Mouse (Mus musculus): Measurements from ENCODE around the gene Stap2. TPM values are rescaled to one million over a fixed set of nuclear protein-coding genes. Genes with fewer than 3 reads are reported as not detected.

The Stap2 gene
- polyA plus RNA-seq, 1 experiment from 2014 or later, result 5.1 TPM

DNA sequence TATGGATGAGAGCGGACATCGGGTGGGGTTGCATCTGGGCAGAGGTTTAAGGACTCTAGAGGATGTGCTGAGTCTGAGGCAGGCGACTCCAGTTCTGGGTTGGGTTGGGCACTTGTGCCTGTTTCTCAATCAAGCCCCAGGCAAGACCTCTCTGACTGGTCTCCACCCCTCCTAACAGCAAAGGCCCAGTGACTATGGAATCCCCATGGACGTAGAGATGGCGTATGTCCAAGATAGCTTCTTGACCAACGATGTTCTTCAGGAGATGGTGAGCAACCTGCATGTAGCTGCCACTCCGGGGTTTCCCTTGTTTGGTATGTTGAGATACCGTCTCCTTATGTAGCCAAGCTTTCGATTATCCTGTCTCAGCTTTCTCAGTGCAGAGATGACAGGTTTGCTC lies 9.9 kb upstream of the Stap2 start:
- 95% methylated on average over 9 of the region's 9 CpGs for WGBS
- H3K4me3 ChIP-seq (replicated peaks; ENCODE audit: low read depth, low read length), result no peak overlapping the region
- no peak for DNase-seq
- H3K4me2 ChIP-seq (ENCODE audit: low read length), result no peak overlapping the region
- H3K9ac ChIP-seq (replicated peaks; ENCODE audit: low read length), result no peak overlapping the region
- peaks cover 11% of the 10 kb centered on the region for H3K4me1 ChIP-seq (ENCODE audit: control insufficient read depth, insufficient read depth, low read length)
- H3K36me3 ChIP-seq (ENCODE audit: control insufficient read depth, insufficient read depth, low read length), result peaks cover 85% of the 10 kb centered on the region
- H3K9me3 ChIP-seq (ENCODE audit: control insufficient read depth, low read length), result no peaks in the 10 kb centered on the region
- no peak for ATAC-seq (ENCODE audit: low FRiP score, low TSS enrichment)
- H3K27ac ChIP-seq (replicated peaks; ENCODE audit: low read depth, low read length), result no peak overlapping the region
- no peaks in the 10 kb centered on the region for H3K27me3 ChIP-seq (ENCODE audit: control insufficient read depth, insufficient read depth, low read length)

DNA sequence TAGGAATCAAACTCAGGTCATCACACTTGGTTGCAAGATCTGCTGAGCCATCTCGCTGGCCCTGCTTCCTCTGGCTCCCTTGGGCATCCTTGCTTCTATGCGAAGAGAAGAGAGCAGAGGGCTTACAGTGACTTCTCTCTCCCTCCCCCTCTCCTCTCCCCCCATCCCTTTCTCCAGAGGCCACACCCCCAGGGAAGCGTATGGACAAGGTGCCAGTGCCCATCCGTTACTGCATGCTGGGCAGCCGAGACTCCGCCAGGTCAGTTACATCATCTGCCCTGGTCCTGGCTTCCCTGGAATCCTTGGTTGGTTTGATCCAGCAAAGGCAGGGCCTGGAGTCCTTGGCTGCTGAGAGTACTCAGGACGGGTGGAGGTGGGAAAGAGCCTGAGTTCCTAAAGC lies 6.1 kb upstream of the Stap2 start:
- peaks cover 47% of the 10 kb centered on the region for H3K36me3 ChIP-seq (ENCODE audit: control insufficient read depth, insufficient read depth, low read length)
- H3K27ac ChIP-seq (replicated peaks; ENCODE audit: low read depth, low read length), result no peak overlapping the region
- no peaks in the 10 kb centered on the region for H3K9me3 ChIP-seq (ENCODE audit: control insufficient read depth, low read length)
- peak overlapping the region; percentile 34; the same call in 1 of the 2 replicates for H3K9ac ChIP-seq (replicated peaks; ENCODE audit: low read length)
- H3K27me3 ChIP-seq (ENCODE audit: control insufficient read depth, insufficient read depth, low read length), result no peaks in the 10 kb centered on the region
- peaks cover 21% of the 10 kb centered on the region for H3K4me1 ChIP-seq (ENCODE audit: control insufficient read depth, insufficient read depth, low read length)
- ATAC-seq (ENCODE audit: low FRiP score, low TSS enrichment) (no peak), DNase-seq (no peak)
- H3K4me2 ChIP-seq (ENCODE audit: low read length), result peak overlapping the region; percentile 98
- WGBS, result 89% methylated on average over 7 of the region's 7 CpGs
- no peak overlapping the region for H3K4me3 ChIP-seq (replicated peaks; ENCODE audit: low read depth, low read length)

DNA sequence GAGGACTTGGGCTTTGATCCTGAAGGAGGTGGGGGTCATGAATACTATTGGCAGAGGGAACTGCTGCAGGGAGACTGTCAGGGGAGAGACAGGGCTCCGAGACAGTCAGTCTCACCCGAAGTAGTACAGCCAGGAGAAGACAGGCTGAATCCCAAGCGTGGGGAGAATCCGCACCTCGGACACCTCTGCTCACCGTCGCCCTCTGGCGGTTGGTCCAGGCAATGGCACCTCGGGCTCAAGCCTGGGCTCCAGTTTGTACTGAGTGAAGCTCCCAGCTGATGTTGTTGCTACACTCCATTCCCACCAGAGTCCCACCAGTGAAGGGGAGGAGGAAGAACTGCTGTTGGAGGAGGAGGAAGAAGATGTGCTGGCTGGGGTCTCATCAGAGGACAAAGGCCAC lies 5.3 kb upstream of the Stap2 start:
- H3K36me3 ChIP-seq (ENCODE audit: control insufficient read depth, insufficient read depth, low read length), result peaks cover 40% of the 10 kb centered on the region
- peak overlapping the region; percentile 98 for H3K4me2 ChIP-seq (ENCODE audit: low read length)
- 7% methylated on average over 9 of the region's 9 CpGs for WGBS
- peaks cover 21% of the 10 kb centered on the region for H3K4me1 ChIP-seq (ENCODE audit: control insufficient read depth, insufficient read depth, low read length)
- no peak overlapping the region for H3K9ac ChIP-seq (replicated peaks; ENCODE audit: low read length)
- H3K27ac ChIP-seq (replicated peaks; ENCODE audit: low read depth, low read length), result no peak overlapping the region
- DNase-seq, result peak; percentile 76
- H3K9me3 ChIP-seq (ENCODE audit: control insufficient read depth, low read length), result no peaks in the 10 kb centered on the region
- no peak for ATAC-seq (ENCODE audit: low FRiP score, low TSS enrichment)
- peak overlapping the region; percentile 76 for H3K4me3 ChIP-seq (replicated peaks; ENCODE audit: low read depth, low read length)
- no peaks in the 10 kb centered on the region for H3K27me3 ChIP-seq (ENCODE audit: control insufficient read depth, insufficient read depth, low read length)

DNA sequence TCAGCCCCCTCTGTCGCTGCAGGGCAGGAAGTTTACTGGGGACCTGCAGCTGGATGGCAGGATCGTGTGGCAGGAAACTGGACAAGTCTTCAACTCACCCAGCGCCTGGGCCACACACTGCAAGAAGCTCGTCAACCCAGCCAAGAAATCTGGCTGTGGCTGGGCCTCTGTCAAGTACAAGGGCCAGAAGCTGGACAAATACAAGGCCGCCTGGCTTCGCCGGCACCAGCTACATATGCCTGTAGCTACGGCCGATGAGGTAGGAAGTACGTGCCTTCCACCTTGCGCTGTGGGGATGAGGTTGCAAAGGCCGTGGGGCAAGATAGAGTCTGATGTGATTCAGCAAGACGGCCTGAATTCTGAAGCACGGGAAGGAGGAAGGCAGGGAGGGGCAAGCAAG lies 4.9 kb upstream of the Stap2 start:
- WGBS, result 73% methylated on average over 14 of the region's 14 CpGs
- H3K4me2 ChIP-seq (ENCODE audit: low read length), result peak overlapping the region; percentile 98
- peak overlapping the region; percentile 97; the same call in 1 of the 2 replicates for H3K27ac ChIP-seq (replicated peaks; ENCODE audit: low read depth, low read length)
- H3K4me1 ChIP-seq (ENCODE audit: control insufficient read depth, insufficient read depth, low read length), result peaks cover 21% of the 10 kb centered on the region
- no peak for ATAC-seq (ENCODE audit: low FRiP score, low TSS enrichment)
- no peaks in the 10 kb centered on the region for H3K9me3 ChIP-seq (ENCODE audit: control insufficient read depth, low read length)
- H3K27me3 ChIP-seq (ENCODE audit: control insufficient read depth, insufficient read depth, low read length), result no peaks in the 10 kb centered on the region
- peak overlapping the region; percentile 82; the same call in 1 of the 2 replicates for H3K9ac ChIP-seq (replicated peaks; ENCODE audit: low read length)
- peaks cover 35% of the 10 kb centered on the region for H3K36me3 ChIP-seq (ENCODE audit: control insufficient read depth, insufficient read depth, low read length)
- DNase-seq, result no peak
- H3K4me3 ChIP-seq (replicated peaks; ENCODE audit: low read depth, low read length), result peak overlapping the region; percentile 76

DNA sequence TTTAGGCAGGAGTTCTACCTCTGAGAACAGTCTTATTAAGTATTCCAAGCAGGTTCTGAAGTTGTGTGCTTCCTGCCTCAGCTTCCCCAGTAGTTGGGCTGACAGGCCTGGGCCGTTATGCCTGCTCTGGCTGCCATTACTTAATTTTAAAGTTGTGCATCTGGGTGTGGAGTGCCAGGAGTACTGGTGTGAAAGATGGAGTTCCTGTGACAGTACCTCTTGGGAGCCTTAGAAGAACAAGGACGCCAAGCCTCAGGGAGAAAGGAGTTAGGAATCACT lies 4.5 kb upstream of the Stap2 start:
- H3K27me3 ChIP-seq (ENCODE audit: control insufficient read depth, insufficient read depth, low read length), result no peaks in the 10 kb centered on the region
- DNase-seq, result no peak
- H3K9me3 ChIP-seq (ENCODE audit: control insufficient read depth, low read length), result no peaks in the 10 kb centered on the region
- ATAC-seq (ENCODE audit: low FRiP score, low TSS enrichment), result no peak
- peaks cover 32% of the 10 kb centered on the region for H3K36me3 ChIP-seq (ENCODE audit: control insufficient read depth, insufficient read depth, low read length)
- peaks cover 21% of the 10 kb centered on the region for H3K4me1 ChIP-seq (ENCODE audit: control insufficient read depth, insufficient read depth, low read length)
- H3K4me2 ChIP-seq (ENCODE audit: low read length), result peak overlapping the region; percentile 98
- peak overlapping the region; percentile 97 for H3K27ac ChIP-seq (replicated peaks; ENCODE audit: low read depth, low read length)
- peak overlapping the region; percentile 82 for H3K9ac ChIP-seq (replicated peaks; ENCODE audit: low read length)
- H3K4me3 ChIP-seq (replicated peaks; ENCODE audit: low read depth, low read length), result peak overlapping the region; percentile 76
- WGBS, result 34% methylated on average over 2 of the region's 2 CpGs

DNA sequence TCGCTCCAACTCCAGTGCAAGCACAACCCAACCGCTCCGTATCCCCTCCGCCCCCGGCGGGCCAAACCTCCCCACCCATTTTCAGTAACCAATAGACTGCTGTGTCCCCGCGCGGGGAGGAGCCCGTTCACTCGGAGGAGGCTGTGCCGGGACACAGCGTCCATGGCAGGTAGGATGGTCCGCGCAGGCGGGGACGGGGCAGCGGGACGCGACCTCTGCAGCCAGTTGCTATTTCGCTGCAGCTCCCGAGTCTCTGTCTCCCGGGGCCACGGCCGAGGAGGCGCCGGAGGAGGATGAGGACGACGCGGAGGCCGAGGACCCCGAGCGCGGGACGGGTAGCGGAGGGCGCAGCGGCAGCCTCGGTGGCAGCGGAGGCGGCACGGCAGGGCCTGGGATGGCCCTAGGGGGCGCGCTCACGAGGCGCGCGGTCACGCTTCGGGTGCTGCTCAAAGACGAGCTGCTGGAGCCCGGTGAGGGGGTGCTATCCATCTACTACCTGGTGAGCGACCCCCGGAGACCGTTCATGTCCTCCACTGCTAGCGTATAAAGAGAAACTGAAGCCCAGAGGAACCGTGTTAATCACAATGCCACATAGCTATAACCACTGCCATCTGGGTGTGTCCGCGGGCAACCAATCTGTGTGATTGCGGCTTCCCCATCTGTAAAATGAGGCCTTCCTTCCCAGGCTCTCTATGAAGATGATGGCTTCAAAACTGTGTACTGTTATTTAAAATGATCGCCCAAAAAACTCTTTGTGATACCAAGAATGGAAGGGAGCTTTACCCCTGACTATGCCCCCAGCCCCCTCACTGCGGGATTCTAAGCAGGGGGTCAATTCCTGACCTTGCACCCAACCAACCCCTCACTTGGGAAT lies 3.9 kb upstream of the Stap2 start:
- peak overlapping the region; percentile 98 for H3K4me2 ChIP-seq (ENCODE audit: low read length)
- H3K9ac ChIP-seq (replicated peaks; ENCODE audit: low read length), result peak overlapping the region; percentile 82
- no peaks in the 10 kb centered on the region for H3K9me3 ChIP-seq (ENCODE audit: control insufficient read depth, low read length)
- H3K36me3 ChIP-seq (ENCODE audit: control insufficient read depth, insufficient read depth, low read length), result peaks cover 29% of the 10 kb centered on the region
- H3K4me3 ChIP-seq (replicated peaks; ENCODE audit: low read depth, low read length), result peak overlapping the region; percentile 76
- WGBS, result 1% methylated on average over 58 of the region's 62 CpGs
- no peaks in the 10 kb centered on the region for H3K27me3 ChIP-seq (ENCODE audit: control insufficient read depth, insufficient read depth, low read length)
- DNase-seq (peak; percentile 94), ATAC-seq (ENCODE audit: low FRiP score, low TSS enrichment) (peak; percentile 88)
- peaks cover 21% of the 10 kb centered on the region for H3K4me1 ChIP-seq (ENCODE audit: control insufficient read depth, insufficient read depth, low read length)
- H3K27ac ChIP-seq (replicated peaks; ENCODE audit: low read depth, low read length), result peak overlapping the region; percentile 97

DNA sequence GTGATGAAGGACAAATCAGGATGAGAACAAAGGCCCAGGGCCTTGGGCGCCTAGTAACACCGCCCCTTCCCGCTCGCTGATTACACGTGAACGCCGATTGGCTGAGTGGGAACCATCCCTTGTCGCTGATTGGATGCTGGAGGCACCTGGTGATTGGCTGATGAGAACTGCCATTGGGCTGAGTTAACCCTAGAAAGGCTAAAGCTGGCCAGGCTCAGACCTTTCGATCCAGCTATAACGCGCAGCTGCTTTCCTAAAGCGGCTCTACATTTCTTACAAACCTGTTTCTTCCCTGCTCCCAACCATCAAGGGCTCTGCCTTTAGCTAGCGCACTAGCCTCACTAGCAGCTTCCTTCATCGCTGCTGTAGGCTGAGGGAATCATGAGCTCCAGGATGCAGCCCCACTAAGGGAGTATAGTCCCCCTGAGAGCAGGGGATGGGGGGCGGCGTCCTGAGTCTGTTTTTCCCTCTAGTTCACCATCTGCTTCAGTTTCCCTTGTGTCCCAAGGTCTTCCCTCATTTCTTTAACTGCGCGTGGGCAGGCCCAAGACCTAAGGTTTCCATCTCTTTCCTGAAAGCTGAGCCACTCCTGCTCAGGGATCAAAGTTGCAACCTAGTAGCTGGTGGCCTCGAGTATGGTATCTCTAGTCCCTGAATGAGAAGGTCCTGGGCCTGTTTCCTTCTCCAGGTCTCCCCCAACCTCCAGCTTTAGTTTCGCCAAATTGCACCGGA lies 3.1 kb upstream of the Stap2 start:
- Histone ChIP-seq H3K9ac (replicated peaks; ENCODE audit: low read length) (peak overlapping the region; percentile 82), H3K27me3 (ENCODE audit: control insufficient read depth, insufficient read depth, low read length) (no peaks in the 10 kb centered on the region), H3K4me2 (ENCODE audit: low read length) (peak overlapping the region; percentile 98), H3K4me1 (ENCODE audit: control insufficient read depth, insufficient read depth, low read length) (peaks cover 21% of the 10 kb centered on the region), H3K9me3 (ENCODE audit: control insufficient read depth, low read length) (no peaks in the 10 kb centered on the region), H3K4me3 (replicated peaks; ENCODE audit: low read depth, low read length) (peak overlapping the region; percentile 76), H3K36me3 (ENCODE audit: control insufficient read depth, insufficient read depth, low read length) (peaks cover 25% of the 10 kb centered on the region), H3K27ac (replicated peaks; ENCODE audit: low read depth, low read length) (peak overlapping the region; percentile 97)
- peak; percentile 93 for ATAC-seq (ENCODE audit: low FRiP score, low TSS enrichment)
- peak; percentile 98 for DNase-seq
- WGBS, result under 1% methylated on average over 21 of the region's 21 CpGs

DNA sequence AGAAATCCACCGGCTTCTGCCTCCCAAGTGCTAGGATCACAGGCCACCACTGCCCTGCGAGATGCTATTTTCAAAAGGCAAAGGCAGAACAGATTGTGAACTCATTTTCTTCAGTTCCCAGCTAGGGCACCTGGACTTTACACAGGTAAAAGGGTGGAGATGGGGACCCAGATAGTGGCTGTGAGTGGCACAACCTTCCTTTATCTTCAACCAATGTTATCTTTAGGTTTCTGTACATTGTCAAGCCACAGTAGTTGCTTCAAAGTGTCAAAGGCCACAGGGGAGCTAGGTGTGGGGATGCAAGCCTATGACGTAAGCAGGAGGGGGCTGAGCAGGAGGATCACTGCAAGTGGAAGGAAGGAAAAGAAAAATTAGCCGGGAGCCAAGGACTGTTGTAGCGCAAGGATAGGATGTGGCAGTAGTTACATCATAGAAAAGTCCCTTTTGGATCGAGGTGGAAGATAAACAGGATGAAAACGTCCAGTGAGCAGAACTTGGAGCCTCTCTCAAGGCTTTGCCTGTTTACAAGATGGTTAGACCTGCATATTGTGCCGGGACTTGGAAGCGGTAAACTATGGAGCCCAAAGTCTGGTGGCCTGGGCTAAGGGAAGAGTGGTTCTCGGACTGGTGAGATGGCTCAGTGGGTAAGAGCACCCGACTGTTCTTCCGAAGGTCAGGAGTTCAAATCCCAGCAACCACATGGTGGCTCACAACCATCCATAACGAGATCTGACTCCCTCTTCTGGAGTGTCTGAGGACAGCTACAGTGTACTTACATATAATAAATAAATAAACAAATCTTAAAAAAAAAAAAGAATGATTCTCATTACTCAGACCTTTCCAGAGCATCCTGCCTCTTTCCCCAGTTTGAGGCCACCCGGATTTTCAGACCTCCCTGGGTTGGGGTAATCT lies 2.3 kb upstream of the Stap2 start:
- Histone ChIP-seq H3K4me3 (replicated peaks; ENCODE audit: low read depth, low read length) (peak overlapping the region; percentile 76), H3K4me2 (ENCODE audit: low read length) (peak overlapping the region; percentile 98), H3K36me3 (ENCODE audit: control insufficient read depth, insufficient read depth, low read length) (peaks cover 19% of the 10 kb centered on the region), H3K9me3 (ENCODE audit: control insufficient read depth, low read length) (no peaks in the 10 kb centered on the region), H3K27me3 (ENCODE audit: control insufficient read depth, insufficient read depth, low read length) (no peaks in the 10 kb centered on the region), H3K27ac (replicated peaks; ENCODE audit: low read depth, low read length) (peak overlapping the region; percentile 97), H3K4me1 (ENCODE audit: control insufficient read depth, insufficient read depth, low read length) (peaks cover 21% of the 10 kb centered on the region), H3K9ac (replicated peaks; ENCODE audit: low read length) (no peak overlapping the region)
- WGBS, result 35% methylated on average over 13 of the region's 14 CpGs
- DNase-seq (peak; percentile 46), ATAC-seq (ENCODE audit: low FRiP score, low TSS enrichment) (no peak; the same call in 1 of the 2 replicates)

Measured in midbrain, embryonic 14.5 days (tissue).